Mouse (Mus musculus): ENCODE measurements around the gene Hnrnpf.

DNA sequence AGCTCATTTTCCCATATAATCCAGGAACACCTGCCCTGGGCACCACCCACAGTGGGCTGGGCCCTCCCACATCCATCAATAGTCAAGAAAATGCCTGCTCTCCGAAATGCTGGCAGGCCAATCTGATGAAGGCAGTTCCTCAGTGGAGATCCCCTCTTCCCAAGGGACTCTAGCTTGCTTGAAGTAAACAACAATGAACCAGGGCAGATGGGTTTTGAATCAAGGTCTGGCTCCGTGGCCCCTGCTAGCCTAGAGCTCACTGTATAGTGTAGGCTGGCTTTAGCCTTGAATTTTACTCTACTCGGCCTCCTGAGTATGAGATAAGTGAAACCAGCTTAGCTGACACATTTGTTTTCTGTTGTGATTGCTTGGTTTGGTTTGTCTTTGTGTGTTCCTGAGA lies 7.7 kb upstream of the Hnrnpf start:
- TF ChIP-seq POLR2A (IDR thresholded peaks at IDR 0.05; ENCODE audit: low read depth, low read length) (no peak), CTCF (IDR thresholded peaks at IDR 0.05; ENCODE audit: extremely low read depth, insufficient read length, insufficient replicate concordance, low read depth, low read length) (no peak)

All from small intestine, adult 2 months (tissue).